Mouse (Mus musculus): ENCODE results near the gene Fam8a1.

- TF ChIP-seq CTCF (IDR thresholded peaks at IDR 0.05 in 2 of 3, conservative IDR thresholded peaks at IDR 0.05 in 1 of 3; ENCODE audit: control insufficient read depth in 1 of 3, insufficient read depth in 1 of 3, low read depth in 2 of 3, low read length in 3 of 3, poor library complexity in 1 of 3, severe bottlenecking in 1 of 3) (no peak), MAX (IDR thresholded peaks at IDR 0.05; ENCODE audit: low read length) (no peak), USF1 (IDR thresholded peaks at IDR 0.05; ENCODE audit: low read depth, low read length) (no peak), POLR2A (IDR thresholded peaks at IDR 0.05; ENCODE audit: control insufficient read depth in 1 of 2, insufficient read depth in 1 of 2, low read depth in 1 of 2, low read length in 2 of 2, poor library complexity in 1 of 2) (no peak), ELF1 (IDR thresholded peaks at IDR 0.05; ENCODE audit: low read depth, low read length) (no peak)
Observed at GRCm38 (mm10) chr13:46718893-46719400, 49.6 kb downstream of the Fam8a1 start.

Measured in MEL (cell line).